Mouse (Mus musculus): ENCODE measurements around the gene Pde10a. TPM values are rescaled to one million over a fixed set of nuclear protein-coding genes. Genes with fewer than 3 reads are reported as not detected.
A peak's percentile ranks its signal among the peaks of the same experiment; 100 is the strongest.

Gene Pde10a
- polyA plus RNA-seq, 1 experiment from 2014 or later = 13.0 TPM

GRCm38 (mm10) chr17:8639703-8640380 lies 114.7 kb downstream of the Pde10a start:
- Histone ChIP-seq H3K4me3 (no peak overlapping the region), H3K9ac (no peak overlapping the region), H3K4me1 (replicated peaks) (no peaks in the 10 kb centered on the region), H3K27me3 (no peaks in the 10 kb centered on the region), H3K4me2 (no peak overlapping the region), H3K36me3 (no peaks in the 10 kb centered on the region), H3K27ac (replicated peaks) (no peak overlapping the region), H3K9me3 (no peaks in the 10 kb centered on the region)
- WGBS = 81% methylated on average over 12 of the region's 12 CpGs
- ATAC-seq (ENCODE audit: low FRiP score, low read depth) = no peak

DNA sequence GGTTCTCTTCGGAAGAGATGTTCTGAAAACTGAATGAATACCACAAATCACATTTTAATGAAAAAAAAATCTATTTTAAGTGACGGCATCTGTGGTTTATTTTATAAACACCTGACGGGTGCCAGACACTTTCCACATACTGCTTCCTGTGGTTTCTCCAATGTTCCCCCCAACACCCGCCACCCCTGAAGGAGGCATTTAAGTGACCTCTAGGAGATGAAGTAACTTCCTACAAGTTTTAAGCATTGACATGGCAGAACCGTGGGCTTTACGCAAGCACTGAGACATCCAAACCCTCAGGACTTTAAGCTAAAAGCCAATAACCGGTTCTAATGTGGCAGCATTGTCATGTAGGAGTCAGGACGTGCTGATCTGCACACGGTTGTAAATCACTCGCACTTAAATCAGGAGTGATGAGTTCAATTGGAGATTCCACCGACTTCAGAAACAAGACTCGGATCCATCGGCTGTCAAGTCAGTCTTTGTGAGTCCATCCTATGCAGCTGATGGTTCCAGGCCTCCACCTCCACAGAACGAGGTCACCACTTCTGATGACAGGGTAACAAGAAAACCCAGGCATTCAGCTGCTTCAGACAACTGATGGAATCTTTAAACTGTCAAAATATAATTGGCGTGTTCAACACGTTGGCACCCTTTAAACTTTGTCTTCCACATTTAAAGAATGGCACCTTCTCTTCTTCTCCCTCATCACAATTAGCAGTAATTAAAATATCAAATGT lies 115.7 kb downstream of the Pde10a start:
- no peak for ATAC-seq (ENCODE audit: low FRiP score, low read depth)
- no peak overlapping the region for H3K27ac ChIP-seq (replicated peaks)
- no peak overlapping the region for H3K4me3 ChIP-seq
- H3K9me3 ChIP-seq = no peaks in the 10 kb centered on the region
- no peaks in the 10 kb centered on the region for H3K4me1 ChIP-seq (replicated peaks)
- WGBS = 85% methylated on average over 16 of the region's 16 CpGs
- H3K36me3 ChIP-seq = no peaks in the 10 kb centered on the region
- H3K27me3 ChIP-seq = no peaks in the 10 kb centered on the region
- H3K9ac ChIP-seq = no peak overlapping the region
- H3K4me2 ChIP-seq = no peak overlapping the region

DNA sequence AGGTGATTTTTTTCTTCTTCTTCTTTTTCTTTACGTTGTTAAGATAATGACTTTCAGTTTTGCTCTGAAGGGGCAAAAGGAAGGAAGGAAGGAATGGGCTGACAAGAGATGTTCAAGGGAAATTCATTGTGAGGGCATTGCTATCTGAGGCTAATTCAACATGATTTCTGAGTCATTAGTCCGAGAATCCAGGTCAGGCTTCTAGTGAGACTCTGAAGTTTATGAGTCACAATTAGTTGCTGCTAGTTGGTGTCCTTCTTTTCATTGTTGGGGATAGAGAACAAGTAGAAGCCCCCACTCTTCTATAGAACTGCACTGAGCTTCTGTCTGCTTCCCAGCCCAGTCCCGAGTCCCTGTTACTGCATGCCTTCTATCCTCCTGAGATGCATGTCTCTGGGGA lies 116.3 kb downstream of the Pde10a start:
- Histone ChIP-seq H3K4me1 (replicated peaks) (no peaks in the 10 kb centered on the region), H3K4me2 (no peak overlapping the region), H3K4me3 (no peak overlapping the region), H3K36me3 (no peaks in the 10 kb centered on the region), H3K27me3 (no peaks in the 10 kb centered on the region), H3K27ac (replicated peaks) (no peak overlapping the region), H3K9ac (no peak overlapping the region), H3K9me3 (no peaks in the 10 kb centered on the region)
- WGBS = 69% methylated on average over 3 of the region's 3 CpGs
- no peak for ATAC-seq (ENCODE audit: low FRiP score, low read depth)

DNA sequence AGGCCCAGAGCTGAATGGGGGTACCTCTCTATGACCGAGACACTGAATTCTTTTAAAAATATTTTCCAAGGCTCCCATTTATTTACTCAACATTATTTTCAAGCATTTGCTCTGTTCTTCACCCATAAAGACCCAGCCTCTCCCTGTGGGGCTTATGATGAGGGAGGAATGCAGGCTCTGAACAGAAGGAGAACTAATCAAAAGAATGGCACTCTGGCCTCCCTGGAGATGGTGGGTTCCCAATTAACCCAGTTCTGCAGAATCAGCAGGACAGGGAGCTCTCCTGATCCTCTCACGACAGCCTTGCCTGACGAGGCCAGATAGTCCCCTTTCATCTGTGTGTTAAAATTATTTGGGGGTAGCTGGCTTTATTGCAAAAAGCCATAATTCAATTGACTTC lies 117.2 kb downstream of the Pde10a start:
- Histone ChIP-seq H3K4me1 (replicated peaks) (0 out of 2 replicates have a peak, but pooled peaks cover 3% of the 10 kb centered on the region), H3K9me3 (no peaks in the 10 kb centered on the region), H3K27me3 (no peaks in the 10 kb centered on the region), H3K4me2 (no peak overlapping the region), H3K9ac (no peak overlapping the region), H3K27ac (replicated peaks) (no peak overlapping the region), H3K36me3 (no peaks in the 10 kb centered on the region), H3K4me3 (no peak overlapping the region)
- ATAC-seq (ENCODE audit: low FRiP score, low read depth) = no peak
- 59% methylated on average over 3 of the region's 3 CpGs for WGBS

- Histone ChIP-seq H3K9ac (no peak overlapping the region), H3K9me3 (no peaks in the 10 kb centered on the region), H3K4me1 (replicated peaks) (0 out of 2 replicates have a peak, but pooled peaks cover 10% of the 10 kb centered on the region), H3K4me2 (no peak overlapping the region), H3K4me3 (no peak overlapping the region), H3K36me3 (no peaks in the 10 kb centered on the region), H3K27ac (replicated peaks) (peak overlapping the region; percentile 67), H3K27me3 (no peaks in the 10 kb centered on the region)
- peak; percentile 83 for ATAC-seq (ENCODE audit: low FRiP score, low read depth)
- WGBS = 11% methylated on average over 8 of the region's 8 CpGs
These were observed 122.2 kb downstream of the Pde10a start for GRCm38 (mm10) chr17:8647372-8647871.

GRCm38 (mm10) chr17:8648310-8648709 lies 123.1 kb downstream of the Pde10a start:
- Histone ChIP-seq H3K4me1 (replicated peaks) (0 out of 2 replicates have a peak, but pooled peaks cover 10% of the 10 kb centered on the region), H3K9ac (no peak overlapping the region), H3K4me3 (no peak overlapping the region), H3K27ac (replicated peaks) (no peak overlapping the region), H3K36me3 (no peaks in the 10 kb centered on the region), H3K4me2 (no peak overlapping the region), H3K9me3 (no peaks in the 10 kb centered on the region), H3K27me3 (no peaks in the 10 kb centered on the region)
- ATAC-seq (ENCODE audit: low FRiP score, low read depth) = no peak
- WGBS = 69% methylated on average over 3 of the region's 3 CpGs

DNA sequence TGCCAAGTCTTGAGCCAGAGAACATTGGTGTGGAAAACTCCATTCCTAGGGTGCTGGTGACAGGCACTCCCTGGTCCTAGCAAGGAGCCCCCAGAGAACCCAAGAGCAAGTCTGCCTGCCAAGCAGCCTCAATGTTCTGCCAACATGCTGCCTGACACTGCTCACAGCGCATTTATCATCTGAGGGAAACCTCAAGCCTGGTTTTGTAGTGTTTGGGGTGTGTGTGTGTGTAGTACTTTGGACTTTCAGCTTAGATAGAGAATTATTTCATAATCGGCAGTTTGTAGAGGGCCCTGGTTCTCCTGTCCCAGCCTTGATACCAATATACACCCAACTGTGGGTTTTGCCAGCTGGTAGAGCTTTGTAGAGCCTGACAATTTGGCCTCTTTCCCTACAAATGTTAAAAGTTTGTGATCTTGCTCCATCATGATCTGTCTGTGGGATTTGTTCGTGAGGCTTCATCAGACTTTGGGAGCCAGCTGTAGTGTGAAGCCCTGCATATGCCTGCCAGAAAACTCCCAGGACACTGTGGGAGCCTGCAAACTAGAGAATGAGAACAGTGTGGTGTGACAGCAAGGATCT lies 127.6 kb downstream of the Pde10a start:
- Histone ChIP-seq H3K36me3 (no peaks in the 10 kb centered on the region), H3K4me1 (replicated peaks) (0 out of 2 replicates have a peak, but pooled peaks cover 3% of the 10 kb centered on the region), H3K27ac (replicated peaks) (no peak overlapping the region), H3K9ac (no peak overlapping the region), H3K9me3 (no peaks in the 10 kb centered on the region), H3K27me3 (no peaks in the 10 kb centered on the region), H3K4me3 (no peak overlapping the region), H3K4me2 (no peak overlapping the region)
- no peak for ATAC-seq (ENCODE audit: low FRiP score, low read depth)
- WGBS = 81% methylated on average over 3 of the region's 3 CpGs

DNA sequence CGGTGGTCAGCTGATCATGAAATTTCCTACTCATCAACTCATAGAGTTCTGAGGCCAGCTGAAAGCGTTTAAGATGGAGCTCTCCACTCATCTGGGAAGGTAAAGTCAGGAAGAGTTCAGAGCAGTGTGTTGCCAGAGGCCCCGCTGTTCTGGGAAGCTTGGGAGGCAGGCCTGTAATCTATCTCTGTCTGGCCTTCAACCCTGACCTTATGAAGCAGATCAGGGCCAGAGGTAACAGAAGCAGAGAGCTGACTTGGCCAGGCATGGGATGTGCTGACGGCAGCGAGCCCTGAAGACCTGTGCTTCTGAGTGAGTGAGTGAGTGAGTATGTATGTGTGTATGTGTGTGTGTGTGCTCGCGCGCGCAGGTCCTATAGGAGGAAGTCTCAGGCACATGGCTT lies 132.5 kb downstream of the Pde10a start:
- ATAC-seq (ENCODE audit: low FRiP score, low read depth) = no peak
- Histone ChIP-seq H3K9ac (no peak overlapping the region), H3K9me3 (no peaks in the 10 kb centered on the region), H3K27me3 (no peaks in the 10 kb centered on the region), H3K4me2 (no peak overlapping the region), H3K4me3 (no peak overlapping the region), H3K27ac (replicated peaks) (no peak overlapping the region), H3K4me1 (replicated peaks) (no peaks in the 10 kb centered on the region), H3K36me3 (no peaks in the 10 kb centered on the region)
- WGBS = 76% methylated on average over 9 of the region's 9 CpGs

DNA sequence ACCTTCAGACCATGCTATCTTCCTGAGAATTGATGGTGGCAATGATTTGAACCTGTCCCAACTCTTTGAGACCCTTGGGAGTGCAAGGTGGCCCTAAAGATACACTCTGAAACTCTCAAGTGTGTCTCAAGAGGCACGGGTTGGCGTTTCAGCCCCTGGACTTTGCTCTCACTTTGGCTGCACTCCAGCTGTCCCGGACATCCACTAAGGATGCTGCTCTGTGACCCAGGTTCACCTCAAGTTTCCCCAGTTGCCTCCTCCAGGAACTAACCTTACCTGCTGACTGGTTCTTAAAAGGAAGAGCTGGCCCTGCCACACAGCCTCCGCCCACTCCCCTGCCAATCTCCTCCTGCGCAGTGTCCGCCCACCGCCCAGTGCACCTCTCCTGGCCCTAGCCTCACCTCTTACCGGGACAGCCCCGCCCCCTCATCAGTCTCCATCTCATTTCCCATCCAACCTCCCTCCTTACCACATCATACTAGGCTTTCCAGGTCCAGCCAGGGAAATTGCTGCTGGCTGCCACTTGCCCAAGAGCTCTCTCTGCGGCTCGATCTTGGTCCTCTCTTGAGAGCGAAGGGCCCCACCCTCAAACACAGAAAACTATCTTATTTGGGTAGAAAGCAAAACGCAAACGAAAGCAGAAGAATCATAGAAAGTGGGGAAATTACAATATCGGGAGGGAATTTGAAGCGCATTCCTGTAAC lies 133.7 kb downstream of the Pde10a start:
- H3K9ac ChIP-seq = no peak overlapping the region
- H3K4me3 ChIP-seq = no peak overlapping the region
- H3K27me3 ChIP-seq = no peaks in the 10 kb centered on the region
- H3K4me1 ChIP-seq (replicated peaks) = no peaks in the 10 kb centered on the region
- no peaks in the 10 kb centered on the region for H3K9me3 ChIP-seq
- no peak overlapping the region for H3K27ac ChIP-seq (replicated peaks)
- ATAC-seq (ENCODE audit: low FRiP score, low read depth) = no peak
- WGBS = 70% methylated on average over 16 of the region's 16 CpGs
- H3K4me2 ChIP-seq = no peak overlapping the region
- no peaks in the 10 kb centered on the region for H3K36me3 ChIP-seq

DNA sequence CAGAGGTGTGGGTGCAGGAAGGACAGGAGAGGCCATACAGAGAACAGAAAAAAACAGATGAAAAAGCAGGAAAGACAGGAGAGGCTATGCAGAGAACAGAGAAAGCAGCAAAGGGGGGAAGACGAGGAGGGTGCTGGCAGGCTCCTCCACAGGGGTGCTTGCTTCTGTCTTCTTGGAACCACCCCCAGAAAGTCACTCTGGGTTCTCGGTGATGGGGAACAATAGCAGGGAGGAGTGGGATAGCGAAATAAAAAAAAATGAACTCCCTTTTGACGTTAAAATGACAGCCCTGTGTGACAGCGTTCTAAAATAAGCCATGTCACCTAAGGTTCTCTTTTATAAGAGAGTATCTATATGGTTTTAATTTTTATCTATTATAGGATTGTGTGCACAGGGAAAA lies 141.7 kb downstream of the Pde10a start:
- no peaks in the 10 kb centered on the region for H3K36me3 ChIP-seq
- no peaks in the 10 kb centered on the region for H3K4me1 ChIP-seq (replicated peaks)
- H3K9ac ChIP-seq = no peak overlapping the region
- WGBS = 57% methylated on average over 5 of the region's 5 CpGs
- H3K4me2 ChIP-seq = no peak overlapping the region
- ATAC-seq (ENCODE audit: low FRiP score, low read depth) = no peak
- no peaks in the 10 kb centered on the region for H3K9me3 ChIP-seq
- H3K4me3 ChIP-seq = no peak overlapping the region
- no peak overlapping the region for H3K27ac ChIP-seq (replicated peaks)
- no peaks in the 10 kb centered on the region for H3K27me3 ChIP-seq

DNA sequence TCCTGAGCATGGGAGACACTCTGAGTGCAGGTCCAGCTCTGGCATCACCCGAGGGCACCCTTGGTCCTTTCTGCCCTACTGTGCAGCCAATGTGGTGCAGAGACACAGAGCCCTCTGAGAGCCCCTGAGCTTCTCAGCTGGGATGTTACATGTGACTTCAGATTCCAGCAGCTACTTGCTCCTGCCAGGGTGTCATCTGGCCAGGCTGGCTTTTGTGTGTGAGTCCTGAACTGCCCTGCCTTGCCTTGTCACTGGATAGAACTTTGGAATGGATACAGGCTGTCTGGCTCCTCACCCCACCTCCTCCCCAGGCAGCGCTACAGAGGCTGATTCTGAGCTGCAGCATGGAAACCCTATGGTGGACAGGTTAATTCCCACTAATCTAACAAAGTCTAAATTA lies 149.5 kb downstream of the Pde10a start:
- 82% methylated on average over 2 of the region's 2 CpGs for WGBS
- ATAC-seq (ENCODE audit: low FRiP score, low read depth) = no peak

DNA sequence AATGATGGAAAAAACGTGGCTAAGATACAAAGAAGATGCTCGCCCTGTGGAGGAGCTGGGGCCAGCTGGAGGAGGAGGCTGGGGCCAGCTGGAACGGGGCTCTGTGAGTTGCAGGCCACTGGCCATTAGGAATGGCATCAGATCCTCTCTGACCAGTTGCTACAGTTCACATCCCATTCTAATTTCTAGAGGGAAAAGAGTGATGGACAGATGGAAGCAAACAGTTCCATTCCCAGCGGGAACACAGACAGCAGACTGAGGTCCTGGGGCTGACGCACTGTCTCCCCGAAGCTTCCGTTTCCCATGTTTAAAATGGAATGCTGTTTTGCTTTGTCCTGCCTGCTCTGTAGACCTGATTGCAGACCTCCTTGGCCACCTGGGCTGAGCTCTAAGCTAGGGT lies 161.2 kb downstream of the Pde10a start:
- 65% methylated on average over 7 of the region's 7 CpGs for WGBS
- Histone ChIP-seq H3K4me3 (no peak overlapping the region), H3K4me2 (no peak overlapping the region), H3K9me3 (no peaks in the 10 kb centered on the region), H3K36me3 (no peaks in the 10 kb centered on the region), H3K4me1 (replicated peaks) (no peaks in the 10 kb centered on the region), H3K27me3 (no peaks in the 10 kb centered on the region), H3K9ac (no peak overlapping the region), H3K27ac (replicated peaks) (no peak overlapping the region)
- ATAC-seq (ENCODE audit: low FRiP score, low read depth) = no peak

More for the DNA sequence above, 149.5 kb downstream of the Pde10a start:
- Histone ChIP-seq H3K36me3 (no peaks in the 10 kb centered on the region), H3K27me3 (no peaks in the 10 kb centered on the region), H3K27ac (replicated peaks) (no peak overlapping the region), H3K9ac (no peak overlapping the region), H3K4me1 (replicated peaks) (no peaks in the 10 kb centered on the region), H3K4me3 (no peak overlapping the region), H3K9me3 (no peaks in the 10 kb centered on the region), H3K4me2 (no peak overlapping the region)
